Mouse (Mus musculus) gastrocnemius, adult 8-10 months (tissue): Measurements from ENCODE around the gene Auh. TPM values are rescaled to one million over a fixed set of nuclear protein-coding genes. Genes with fewer than 3 reads are reported as not detected.
A peak's percentile ranks its signal among the peaks of the same experiment; 100 is the strongest.

ENCODE experiments used
- DNase-seq, 2 experiments: peaks; one replicate each; pipeline ENCODE4 v3.0.0; 2022; ENCODE audit warnings: low spot score in 2 of 2
- total RNA-seq, 4 experiments: library from RNA; stranded (reverse); gene quantifications; 2 replicates each; pipeline ENCODE4 v1.2.4; 2022

Gene Auh
- total RNA-seq, 4 experiments from 2014 or later, result 75.2 to 88.9 (median 78.6) TPM

DNA sequence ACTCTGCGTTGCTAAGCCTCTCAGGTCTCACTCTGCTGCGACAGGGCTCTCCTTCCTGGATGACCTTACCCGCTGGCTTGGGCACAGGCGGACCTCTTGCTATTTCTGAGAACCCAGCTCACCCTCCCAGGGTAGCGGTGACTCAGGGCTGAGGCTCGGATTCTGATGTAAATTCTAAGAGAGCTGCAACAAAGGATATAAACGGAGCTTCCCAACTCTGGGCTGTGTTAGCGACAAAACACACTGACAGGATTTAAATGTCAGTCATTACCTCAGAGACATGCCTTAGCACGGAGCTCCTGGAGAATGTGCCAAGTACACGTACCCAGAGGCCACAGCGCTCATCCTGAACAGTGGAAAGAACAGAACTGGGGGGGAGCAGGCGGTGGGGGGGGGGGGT is 49.6 kb downstream of the Auh start:
- peak; percentile 59 to 74 for DNase-seq

DNA sequence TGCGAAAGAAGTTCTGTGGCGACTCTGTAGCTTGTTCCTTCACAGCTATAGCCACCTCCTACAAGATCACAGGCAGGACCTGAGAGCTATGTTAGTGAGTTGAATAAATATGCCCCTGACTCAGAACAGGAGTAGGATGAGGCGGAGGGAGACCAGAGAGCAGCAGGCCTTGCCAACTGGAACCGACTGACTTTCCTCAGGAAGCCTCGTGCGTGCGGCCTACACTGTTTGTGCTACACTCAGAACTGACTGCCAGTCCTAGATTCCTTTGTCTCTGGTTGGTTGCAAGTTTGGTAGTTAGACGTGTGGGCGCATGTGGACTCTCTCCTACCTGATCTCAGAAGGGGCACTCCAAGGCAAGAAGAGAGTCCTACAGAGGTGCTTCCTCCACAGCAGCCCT is 50.2 kb downstream of the Auh start:
- no peak for DNase-seq

DNA sequence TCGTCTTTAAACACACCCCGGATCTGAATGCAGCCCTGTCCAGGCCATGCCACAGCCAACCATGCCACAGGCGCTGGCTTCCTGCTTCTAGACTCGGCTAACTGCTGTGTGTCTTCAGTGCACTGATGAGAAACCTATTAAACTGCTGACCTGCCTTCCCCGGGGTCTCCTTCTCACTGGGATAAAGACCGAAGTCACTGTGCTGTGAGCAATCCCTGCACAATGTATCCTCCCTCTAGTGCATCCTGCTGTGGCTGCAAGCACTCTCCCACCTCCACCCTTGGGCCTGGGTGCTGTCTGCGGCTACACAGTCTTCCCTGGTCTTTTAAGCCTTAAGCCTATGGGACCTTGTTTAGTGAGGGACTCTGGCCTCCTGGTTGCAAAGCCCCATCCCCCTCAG is 50.7 kb downstream of the Auh start:
- DNase-seq, result no peak

DNA sequence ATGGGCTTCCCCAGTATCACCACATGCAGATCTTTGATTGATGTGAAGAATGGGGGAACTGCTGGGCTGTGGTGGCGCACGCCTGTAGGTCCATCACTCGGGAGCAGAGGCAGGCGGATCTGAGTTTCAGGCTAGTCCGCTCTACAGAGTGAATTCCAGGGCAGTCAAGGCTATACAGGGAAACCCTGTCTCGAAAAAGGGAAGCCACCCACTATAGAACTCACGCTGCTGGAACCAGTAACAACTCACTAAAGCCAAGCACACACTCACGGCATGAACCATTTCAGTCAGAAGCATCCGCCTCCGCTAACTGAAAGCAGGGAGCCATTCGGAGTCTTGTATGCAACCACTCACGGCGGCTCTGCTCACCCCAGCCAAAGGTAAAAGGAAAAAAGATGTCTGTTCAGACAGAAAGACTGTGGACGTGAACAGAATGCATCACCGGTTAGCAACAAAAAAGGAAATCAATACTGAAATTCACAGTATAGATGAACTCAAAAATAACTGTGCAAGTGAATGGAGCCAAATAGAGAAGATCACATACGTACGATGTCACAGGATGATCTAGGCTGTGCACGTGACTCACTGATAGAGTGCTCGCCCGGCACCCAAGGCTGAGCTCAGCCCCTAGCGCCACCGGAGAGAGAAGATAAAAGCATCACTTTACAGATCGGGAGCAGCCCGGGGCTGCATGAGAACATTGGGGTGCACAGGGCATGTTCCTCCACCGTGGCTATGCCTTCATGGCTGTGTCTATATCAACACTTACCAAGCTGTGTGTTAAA is 53.7 kb downstream of the Auh start:
- no peak for DNase-seq

DNA sequence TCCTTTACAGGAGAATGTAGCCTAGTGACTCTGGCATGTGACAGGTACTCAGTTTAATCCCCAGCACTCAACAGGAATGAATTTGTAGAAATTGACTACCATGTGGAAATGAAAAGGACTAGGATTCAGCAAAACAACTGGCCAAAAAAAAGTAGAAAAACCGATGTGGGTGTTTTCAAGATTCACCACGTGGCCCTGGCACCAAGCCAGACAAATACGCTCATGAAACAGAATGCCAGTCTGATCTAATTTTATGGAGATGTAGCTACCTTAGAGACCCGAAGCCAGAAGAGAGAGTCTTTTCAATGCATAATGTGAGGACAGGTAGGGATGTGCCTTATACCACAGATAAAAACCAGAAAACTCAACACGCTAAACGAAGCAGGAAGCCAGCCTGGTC is 54.4 kb downstream of the Auh start:
- no peak for DNase-seq

DNA sequence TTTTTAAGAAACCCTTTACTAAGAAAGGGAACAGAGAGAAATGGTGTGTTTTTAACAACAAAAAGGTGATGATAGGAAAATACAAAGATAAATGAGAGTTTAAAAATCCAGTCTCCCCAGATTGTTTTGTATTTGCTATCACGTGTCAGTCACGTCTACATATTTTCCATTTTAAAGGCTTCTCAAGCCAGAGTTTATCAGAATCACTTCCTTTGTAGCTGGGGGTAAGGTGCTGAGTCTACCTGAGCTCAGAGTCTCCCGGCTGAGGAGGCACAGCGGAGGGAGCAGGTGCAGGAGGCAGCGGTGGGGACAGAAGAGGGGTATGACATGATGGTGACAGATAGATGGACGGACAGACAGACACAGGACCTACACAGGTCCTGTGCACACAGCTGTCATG is 55.1 kb downstream of the Auh start:
- DNase-seq, result no peak

DNA sequence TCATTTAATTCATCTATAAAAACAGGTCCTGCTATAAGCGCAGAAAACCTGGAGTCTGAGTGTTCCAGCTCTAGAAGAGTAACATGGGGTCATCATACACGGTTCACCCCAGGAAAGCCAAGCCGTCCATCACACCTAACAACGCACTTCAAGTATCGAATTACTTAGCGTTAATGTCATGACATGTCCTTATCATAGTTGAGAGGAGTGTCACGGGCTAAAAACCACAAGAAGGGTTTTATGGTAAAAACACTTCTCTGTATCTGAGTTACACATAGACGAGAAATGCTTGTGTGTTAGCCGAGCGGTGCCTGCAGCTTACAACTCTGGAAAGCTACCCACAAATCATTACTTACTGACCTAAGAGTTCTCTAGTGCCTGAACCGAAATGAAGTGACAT is 55.6 kb downstream of the Auh start:
- no peak for DNase-seq

DNA sequence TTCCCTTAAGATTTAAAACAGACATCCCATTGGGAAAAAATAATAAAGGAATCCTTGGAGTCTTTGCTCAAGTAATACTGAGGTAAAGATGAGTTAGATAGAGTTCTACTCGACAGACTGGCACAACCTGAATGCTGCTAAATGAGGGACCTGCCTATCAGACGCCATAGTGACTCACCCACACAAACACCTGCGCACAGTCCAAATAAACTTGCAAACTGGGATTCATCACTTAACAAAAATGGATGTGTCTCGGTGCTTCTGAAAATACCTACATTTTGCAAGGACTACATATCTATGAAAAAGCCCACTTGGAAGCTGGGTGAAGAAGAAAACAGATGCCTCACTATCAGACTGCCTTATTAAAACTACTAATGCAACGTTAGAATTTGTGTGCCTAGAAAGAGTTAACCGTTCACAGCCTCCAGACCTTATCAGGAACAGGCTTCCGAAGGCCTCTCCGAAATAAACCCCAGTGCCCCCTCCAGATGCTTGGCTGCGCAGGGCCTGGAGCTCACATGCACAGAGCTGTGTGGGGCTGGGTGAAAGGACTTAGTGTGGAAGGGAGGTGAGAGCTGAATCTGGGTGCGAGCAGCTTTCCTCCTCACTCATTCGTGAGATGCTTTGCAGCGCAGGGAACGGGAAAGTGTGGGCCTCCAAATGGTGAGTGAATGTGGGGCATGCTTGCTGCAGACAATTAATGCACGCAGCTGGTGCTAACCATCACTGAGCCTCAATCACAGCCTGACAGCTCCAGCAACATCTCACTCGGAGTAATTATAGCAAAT is 63.3 kb downstream of the Auh start:
- no peak for DNase-seq

DNA sequence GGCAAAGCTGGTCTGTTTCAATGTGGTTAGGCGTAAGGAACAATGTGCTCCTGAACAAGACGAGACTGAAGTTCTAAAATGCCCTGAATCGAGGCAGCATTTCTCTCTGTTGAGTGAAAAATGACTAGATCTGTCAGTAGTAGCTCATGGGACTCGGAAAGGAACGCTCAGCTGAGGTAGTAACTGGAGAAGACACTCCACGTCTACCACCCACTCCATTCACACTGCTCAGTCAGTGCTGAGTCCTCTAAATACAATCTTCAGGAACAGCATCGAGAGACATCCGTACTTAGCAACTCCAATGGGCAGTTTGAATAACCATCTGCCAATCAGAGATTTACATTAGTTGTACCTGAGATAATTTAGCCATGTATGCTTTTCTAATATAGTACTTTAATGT is 66.0 kb downstream of the Auh start:
- no peak for DNase-seq

DNA sequence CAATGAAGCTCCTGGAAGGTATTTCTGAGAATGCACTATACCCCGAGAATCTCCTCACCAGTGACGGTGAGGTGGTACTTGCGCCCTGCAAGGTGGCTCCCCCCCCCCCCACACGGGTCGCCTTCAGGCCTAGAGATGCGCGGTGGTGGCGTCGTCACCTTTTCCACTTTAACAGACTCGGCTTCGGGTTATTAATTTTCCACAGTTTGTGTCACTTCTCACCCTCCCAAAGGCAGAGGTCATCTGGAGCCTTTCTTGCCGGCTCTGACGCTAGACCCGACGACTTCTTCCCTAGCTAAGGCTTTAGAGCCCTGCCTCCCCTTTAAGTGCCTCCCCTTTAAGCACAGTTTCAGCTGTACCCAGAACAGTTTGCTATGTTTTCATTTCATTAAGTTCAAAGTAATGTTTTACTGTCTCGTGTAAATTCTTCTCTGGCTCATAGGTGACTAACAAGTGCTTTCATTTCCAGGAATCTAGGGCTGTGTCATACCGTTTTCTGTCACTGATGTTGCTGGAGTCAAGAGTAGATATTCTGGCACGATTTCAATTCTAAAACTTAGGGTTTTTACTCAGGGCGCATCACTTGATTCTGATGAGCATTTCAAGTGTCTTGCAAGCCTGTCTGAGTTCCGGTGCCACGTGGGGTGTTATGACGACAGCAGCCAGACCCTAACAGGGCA is 69.3 kb downstream of the Auh start:
- no peak for DNase-seq

DNA sequence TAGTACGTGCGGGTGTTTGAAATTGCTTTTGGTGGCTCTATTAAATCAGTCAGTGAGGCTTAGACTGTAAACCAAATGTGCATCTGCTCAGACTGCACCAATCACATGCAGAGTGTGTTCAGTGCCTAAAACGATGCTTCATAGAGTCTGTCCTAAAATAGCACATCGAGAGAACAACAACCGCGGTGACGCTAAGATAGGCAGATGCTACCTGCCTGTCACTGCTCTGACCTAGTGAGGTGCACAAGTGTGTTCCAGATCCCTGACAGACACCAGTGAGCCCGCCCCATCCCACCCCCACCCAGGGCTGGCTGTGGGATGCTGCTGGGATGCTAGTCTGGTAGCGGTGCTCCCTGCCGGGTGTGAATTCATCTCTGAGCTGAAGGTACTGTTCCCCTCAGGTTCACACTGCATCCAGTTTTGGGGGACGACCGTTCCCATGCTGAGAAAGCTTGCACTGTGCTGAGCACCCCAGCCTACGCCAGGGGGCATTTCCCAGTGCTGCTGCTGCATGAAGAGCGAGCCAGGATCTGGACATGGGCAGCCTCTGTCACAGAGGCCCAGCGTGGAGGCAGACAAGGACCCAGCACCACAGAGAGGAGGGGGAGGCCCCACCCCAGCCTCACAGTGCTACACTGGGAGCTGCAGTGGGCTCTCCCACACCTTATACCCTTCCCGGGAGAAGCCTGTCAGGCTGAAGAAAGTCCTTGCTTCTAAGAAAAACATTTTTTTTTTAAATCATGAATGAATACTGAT is 70.2 kb downstream of the Auh start:
- no peak for DNase-seq

DNA sequence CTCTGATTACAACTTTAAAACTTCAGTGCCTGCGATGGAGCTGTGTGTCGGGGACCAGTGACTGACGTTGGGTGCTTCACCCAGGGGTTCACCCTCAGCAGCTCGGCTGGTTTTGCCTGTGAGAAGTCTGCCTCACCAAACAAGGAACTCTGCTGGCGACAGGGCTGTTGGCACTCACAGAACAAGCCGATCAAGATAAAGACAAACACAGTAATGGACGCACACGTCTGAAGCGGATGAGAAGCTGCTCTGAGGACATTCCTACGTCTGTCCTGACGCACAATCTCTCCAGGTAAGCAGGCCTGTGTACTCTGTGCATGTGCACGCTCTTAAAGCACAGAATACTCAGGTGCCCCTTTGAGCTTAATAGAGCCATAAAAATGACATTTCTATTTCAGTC is 71.1 kb downstream of the Auh start:
- DNase-seq, result no peak

DNA sequence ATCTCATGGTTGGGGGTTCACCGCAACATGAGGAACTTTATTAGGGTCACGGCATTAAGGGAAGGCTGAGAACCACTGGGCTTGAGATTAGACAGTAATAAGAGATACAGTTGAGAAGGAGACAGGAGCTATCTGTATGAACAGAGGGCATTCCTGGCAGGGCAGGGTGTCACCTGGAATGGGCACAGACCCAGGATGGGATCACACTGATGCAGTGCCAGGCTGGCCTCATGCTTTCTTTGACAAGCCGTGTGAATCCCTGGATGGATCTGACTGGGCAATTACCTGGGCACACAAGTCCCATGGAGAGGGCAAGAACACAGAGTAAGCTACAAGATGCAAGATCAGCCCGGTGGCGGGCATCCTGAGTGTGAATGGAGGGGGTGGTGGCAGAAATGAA is 71.7 kb downstream of the Auh start:
- DNase-seq, result no peak

DNA sequence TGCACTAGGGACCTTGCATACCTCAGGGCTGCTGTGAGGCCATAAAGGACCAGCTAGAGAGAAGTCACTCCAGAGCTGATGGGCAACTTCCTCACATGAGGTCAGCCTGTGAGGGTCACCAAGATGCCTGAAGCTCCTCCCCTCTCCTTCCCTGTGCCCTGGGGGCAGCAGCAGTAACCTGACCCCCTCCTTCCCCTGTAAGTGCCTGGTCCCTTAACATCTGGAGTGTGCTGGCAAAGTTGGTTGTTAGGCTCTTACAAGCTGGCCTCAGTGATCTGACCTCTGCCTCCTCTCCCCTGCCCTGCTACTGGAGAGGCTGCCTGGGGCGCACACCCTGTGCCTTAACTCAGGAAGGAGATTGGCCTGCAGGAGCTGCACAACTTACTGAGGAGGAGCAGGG is 75.9 kb downstream of the Auh start:
- DNase-seq, result no peak

DNA sequence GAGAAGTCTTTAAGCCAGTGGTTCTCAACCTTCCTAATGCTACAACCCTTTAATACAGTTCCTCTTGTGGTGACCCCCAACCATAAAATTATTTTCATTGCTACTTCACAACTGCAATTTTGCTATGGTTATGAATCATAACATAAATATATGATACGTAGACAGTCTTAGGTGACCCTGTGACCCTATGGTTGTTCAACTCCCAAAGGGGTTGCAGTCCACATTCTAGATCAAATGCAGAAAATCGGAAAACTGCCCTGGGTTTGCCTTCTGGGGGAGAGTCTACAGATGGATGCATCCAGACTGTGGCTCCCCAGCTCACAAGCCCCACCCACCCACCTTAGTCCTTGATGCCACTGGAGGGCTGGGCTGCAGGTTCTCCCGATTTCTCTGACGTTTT is 77.6 kb downstream of the Auh start:
- DNase-seq, result no peak

DNA sequence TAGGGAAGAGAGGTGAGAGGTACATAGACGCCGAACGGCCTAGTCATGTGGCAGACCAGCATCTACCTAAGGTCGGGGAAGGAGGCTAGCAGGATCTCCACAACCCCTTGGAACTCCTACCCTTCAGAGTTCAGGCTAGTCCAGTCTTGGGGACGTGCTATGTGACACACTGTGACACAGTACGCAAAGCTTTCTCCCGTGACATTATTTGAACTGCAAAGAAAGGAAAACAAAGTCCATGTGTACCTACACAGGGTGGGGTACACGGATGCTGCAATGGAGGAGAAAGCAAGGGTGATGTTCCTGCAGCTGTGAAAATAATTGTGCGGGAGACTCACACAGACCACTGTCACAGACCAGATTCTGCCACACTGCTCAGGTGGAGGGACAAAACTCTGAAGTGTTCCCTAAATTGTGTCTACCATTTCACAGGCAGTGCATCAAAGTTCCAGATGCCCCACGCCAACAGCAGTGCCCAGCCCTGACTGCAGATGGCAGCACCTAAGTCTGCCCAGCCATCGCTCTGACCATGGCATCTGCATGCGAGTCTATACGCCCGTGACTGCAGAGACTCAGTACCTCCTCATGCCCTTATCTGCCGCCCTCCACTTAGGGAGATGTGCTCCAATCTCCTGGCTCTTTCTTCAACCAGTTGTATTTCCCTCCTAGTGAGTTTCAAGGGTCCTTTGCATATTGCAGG is 79.3 kb downstream of the Auh start:
- DNase-seq, result no peak

DNA sequence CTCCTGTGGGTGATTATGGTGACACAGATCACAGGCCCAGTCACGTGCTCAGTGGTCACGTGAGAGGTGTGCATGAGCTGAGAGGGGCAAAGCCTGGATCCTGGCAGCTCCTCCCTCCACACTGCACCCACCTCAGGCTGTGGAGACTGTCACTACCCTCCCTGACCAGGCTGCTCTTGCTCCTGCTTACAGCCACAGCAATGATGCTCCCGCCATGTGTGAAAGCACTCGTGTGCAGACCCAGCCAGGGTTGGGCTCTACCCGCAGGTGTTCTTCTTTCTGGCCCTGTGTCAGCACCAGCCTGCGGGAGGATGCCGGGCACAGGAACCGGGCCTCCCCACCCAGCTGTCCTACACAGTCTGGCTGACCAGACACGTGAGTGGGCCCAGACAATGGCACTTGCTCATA is 80.1 kb downstream of the Auh start:
- DNase-seq, result no peak

DNA sequence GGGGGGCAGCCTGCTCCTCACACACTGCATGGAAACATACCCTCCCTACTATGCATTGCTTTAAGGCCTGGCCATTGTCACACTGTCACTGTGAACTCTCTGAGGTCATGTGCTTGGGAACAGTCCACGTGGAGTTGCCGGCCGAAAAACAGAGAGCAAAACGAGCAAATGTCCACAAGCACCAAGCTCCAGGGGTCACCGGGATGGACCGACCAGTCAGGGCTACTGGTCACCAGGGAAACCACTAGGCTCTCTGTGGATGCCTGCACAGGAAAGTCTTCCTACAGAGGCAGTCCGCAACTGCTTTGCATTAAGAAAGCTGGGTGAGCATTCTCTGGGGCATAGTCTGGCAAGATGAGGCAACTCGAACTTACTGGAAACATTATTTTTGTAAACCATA is 82.0 kb downstream of the Auh start:
- no peak for DNase-seq

DNA sequence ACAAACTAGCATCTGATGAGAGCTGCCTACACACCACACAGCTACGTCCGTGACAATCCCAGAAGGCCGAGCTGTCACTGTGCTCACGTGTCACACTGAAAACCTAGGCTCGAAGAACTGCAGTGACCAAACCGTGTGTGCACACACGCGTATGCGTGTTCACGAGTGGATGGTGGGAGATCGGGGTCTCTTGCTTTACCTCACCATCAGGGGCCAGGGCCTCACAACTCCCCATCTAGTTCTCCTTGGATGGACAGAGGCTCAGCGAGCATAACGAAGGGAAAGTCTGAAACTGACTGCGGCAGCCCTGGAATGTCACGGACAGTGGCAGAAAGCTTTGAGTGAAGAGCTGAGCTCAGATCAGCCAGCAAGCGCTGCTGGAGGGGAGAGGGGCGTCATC is 82.4 kb downstream of the Auh start:
- no peak for DNase-seq

DNA sequence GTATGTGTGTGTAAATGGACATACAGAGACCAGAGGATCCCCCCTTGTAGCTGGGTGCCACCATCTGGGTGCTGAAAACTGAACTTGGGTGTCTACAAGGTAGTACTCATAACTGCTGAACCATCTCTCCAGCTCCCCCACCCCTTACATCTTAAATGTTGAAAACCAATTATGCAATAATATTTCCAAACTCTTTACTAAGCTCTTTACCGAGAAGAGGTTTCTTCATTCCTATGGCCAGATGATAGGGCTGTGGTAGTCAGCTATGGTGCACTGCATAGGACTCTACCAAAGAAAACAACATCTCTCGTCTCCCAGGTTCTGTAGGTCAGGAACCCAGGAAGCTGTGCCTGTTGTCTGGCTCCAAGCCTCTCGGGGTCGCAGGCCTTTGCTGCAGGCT is 83.9 kb downstream of the Auh start:
- no peak for DNase-seq

DNA sequence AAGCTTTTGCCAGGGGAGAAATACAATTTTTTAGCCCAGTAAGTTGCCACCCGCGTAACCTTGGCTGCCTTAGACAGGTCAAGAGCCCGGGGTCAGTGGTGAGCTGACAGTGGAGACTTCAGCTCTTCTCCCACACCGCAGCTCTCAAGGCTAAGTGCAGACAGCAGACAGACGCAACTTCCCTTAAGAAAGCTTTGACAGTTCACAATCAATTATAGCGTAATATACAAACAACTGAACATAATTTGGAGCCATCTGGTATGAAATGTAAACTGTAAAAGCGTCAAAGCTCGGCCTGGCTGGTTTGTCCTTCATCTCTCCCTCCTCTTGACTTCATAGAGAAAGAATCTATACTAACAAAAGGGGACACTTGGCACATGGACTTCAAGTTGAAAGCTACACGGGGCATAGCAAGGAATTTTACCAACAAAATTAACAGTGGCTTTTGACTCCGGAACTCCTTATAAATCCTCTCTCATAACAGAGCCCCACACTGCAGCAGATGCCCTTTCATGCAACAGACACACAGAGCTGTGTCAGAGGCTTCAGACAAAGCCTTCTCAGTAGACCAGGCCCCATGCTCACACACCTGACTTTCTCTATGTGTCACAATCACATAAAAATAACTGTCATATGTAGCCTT is 85.8 kb downstream of the Auh start:
- no peak for DNase-seq
